Mouse (Mus musculus): ENCODE results near the gene Wdfy3. TPM values are rescaled to one million over a fixed set of nuclear protein-coding genes. Genes with fewer than 3 reads are reported as not detected.

Wdfy3 gene
- polyA plus RNA-seq, 1 experiment from 2014 or later, result 17.7 TPM

- Histone ChIP-seq H3K27me3 (ENCODE audit: control insufficient read depth, insufficient read depth, low read length) (no peaks in the 10 kb centered on the region), H3K9me3 (replicated peaks; ENCODE audit: control insufficient read depth, low read length) (no peaks in the 10 kb centered on the region), H3K4me2 (ENCODE audit: low read depth, low read length) (no peak overlapping the region), H3K4me3 (ENCODE audit: low read depth, low read length) (no peak overlapping the region), H3K36me3 (replicated peaks; ENCODE audit: control insufficient read depth, insufficient read depth, low read depth, low read length) (no peaks in the 10 kb centered on the region; the same call in 1 of the 2 replicates), H3K4me1 (ENCODE audit: control insufficient read depth, insufficient read depth, low read length) (no peaks in the 10 kb centered on the region), H3K9ac (replicated peaks; ENCODE audit: low read length) (no peak overlapping the region), H3K27ac (replicated peaks; ENCODE audit: low read depth, low read length) (no peak overlapping the region)
- ATAC-seq (replicated peaks; ENCODE audit: insufficient number of reproducible peaks, low FRiP score, low TSS enrichment, low read depth) (no peak), DNase-seq (ENCODE audit: low spot score) (no peak)
- WGBS, result 98% methylated on average over 11 of the region's 11 CpGs
These were observed 46.3 kb downstream of the Wdfy3 start for GRCm38 (mm10) chr5:102023376-102023775.

- Histone ChIP-seq H3K4me3 (ENCODE audit: low read depth, low read length) (no peak overlapping the region), H3K9me3 (replicated peaks; ENCODE audit: control insufficient read depth, low read length) (no peaks in the 10 kb centered on the region), H3K27me3 (ENCODE audit: control insufficient read depth, insufficient read depth, low read length) (no peaks in the 10 kb centered on the region), H3K4me1 (ENCODE audit: control insufficient read depth, insufficient read depth, low read length) (no peaks in the 10 kb centered on the region), H3K4me2 (ENCODE audit: low read depth, low read length) (no peak overlapping the region), H3K27ac (replicated peaks; ENCODE audit: low read depth, low read length) (no peak overlapping the region), H3K36me3 (replicated peaks; ENCODE audit: control insufficient read depth, insufficient read depth, low read depth, low read length) (no peaks in the 10 kb centered on the region; the same call in 1 of the 2 replicates), H3K9ac (replicated peaks; ENCODE audit: low read length) (no peak overlapping the region)
- DNase-seq (ENCODE audit: low spot score), result no peak
- WGBS, result 85% methylated on average over 16 of the region's 16 CpGs
- no peak for ATAC-seq (replicated peaks; ENCODE audit: insufficient number of reproducible peaks, low FRiP score, low TSS enrichment, low read depth)
These were observed 47.5 kb downstream of the Wdfy3 start for GRCm38 (mm10) chr5:102022018-102022898.

GRCm38 (mm10) chr5:102014235-102014634 is 55.5 kb downstream of the Wdfy3 start:
- Histone ChIP-seq H3K9me3 (replicated peaks; ENCODE audit: control insufficient read depth, low read length) (no peaks in the 10 kb centered on the region), H3K36me3 (replicated peaks; ENCODE audit: control insufficient read depth, insufficient read depth, low read depth, low read length) (no peaks in the 10 kb centered on the region)
- ATAC-seq (replicated peaks; ENCODE audit: insufficient number of reproducible peaks, low FRiP score, low TSS enrichment, low read depth), result no peak

GRCm38 (mm10) chr5:102013781-102014180 is 55.9 kb downstream of the Wdfy3 start:
- 86% methylated on average over 7 of the region's 7 CpGs for WGBS
- Histone ChIP-seq H3K4me3 (ENCODE audit: low read depth, low read length) (no peak overlapping the region), H3K27me3 (ENCODE audit: control insufficient read depth, insufficient read depth, low read length) (no peaks in the 10 kb centered on the region), H3K27ac (replicated peaks; ENCODE audit: low read depth, low read length) (no peak overlapping the region), H3K9me3 (replicated peaks; ENCODE audit: control insufficient read depth, low read length) (no peaks in the 10 kb centered on the region), H3K4me1 (ENCODE audit: control insufficient read depth, insufficient read depth, low read length) (no peaks in the 10 kb centered on the region), H3K9ac (replicated peaks; ENCODE audit: low read length) (no peak overlapping the region), H3K36me3 (replicated peaks; ENCODE audit: control insufficient read depth, insufficient read depth, low read depth, low read length) (no peaks in the 10 kb centered on the region), H3K4me2 (ENCODE audit: low read depth, low read length) (no peak overlapping the region)
- ATAC-seq (replicated peaks; ENCODE audit: insufficient number of reproducible peaks, low FRiP score, low TSS enrichment, low read depth) (no peak), DNase-seq (ENCODE audit: low spot score) (no peak)

More at GRCm38 (mm10) chr5:102014235-102014634, 55.5 kb downstream of the Wdfy3 start:
- no peak overlapping the region for H3K9ac ChIP-seq (replicated peaks; ENCODE audit: low read length)
- no peaks in the 10 kb centered on the region for H3K4me1 ChIP-seq (ENCODE audit: control insufficient read depth, insufficient read depth, low read length)
- H3K4me3 ChIP-seq (ENCODE audit: low read depth, low read length), result no peak overlapping the region
- no peaks in the 10 kb centered on the region for H3K27me3 ChIP-seq (ENCODE audit: control insufficient read depth, insufficient read depth, low read length)
- DNase-seq (ENCODE audit: low spot score), result no peak
- 87% methylated on average over 8 of the region's 8 CpGs for WGBS
- no peak overlapping the region for H3K4me2 ChIP-seq (ENCODE audit: low read depth, low read length)
- H3K27ac ChIP-seq (replicated peaks; ENCODE audit: low read depth, low read length), result no peak overlapping the region

- Histone ChIP-seq H3K4me1 (ENCODE audit: control insufficient read depth, insufficient read depth, low read length) (no peaks in the 10 kb centered on the region), H3K36me3 (replicated peaks; ENCODE audit: control insufficient read depth, insufficient read depth, low read depth, low read length) (no peaks in the 10 kb centered on the region), H3K4me2 (ENCODE audit: low read depth, low read length) (no peak overlapping the region), H3K27ac (replicated peaks; ENCODE audit: low read depth, low read length) (no peak overlapping the region), H3K4me3 (ENCODE audit: low read depth, low read length) (no peak overlapping the region), H3K9me3 (replicated peaks; ENCODE audit: control insufficient read depth, low read length) (no peaks in the 10 kb centered on the region), H3K9ac (replicated peaks; ENCODE audit: low read length) (no peak overlapping the region), H3K27me3 (ENCODE audit: control insufficient read depth, insufficient read depth, low read length) (no peaks in the 10 kb centered on the region)
- WGBS, result 92% methylated on average over 2 of the region's 2 CpGs
- ATAC-seq (replicated peaks; ENCODE audit: insufficient number of reproducible peaks, low FRiP score, low TSS enrichment, low read depth) (no peak), DNase-seq (ENCODE audit: low spot score) (no peak)
These were observed 58.8 kb downstream of the Wdfy3 start for GRCm38 (mm10) chr5:102010961-102011360.

GRCm38 (mm10) chr5:102009606-102010005 is 60.1 kb downstream of the Wdfy3 start:
- Histone ChIP-seq H3K9ac (replicated peaks; ENCODE audit: low read length) (no peak overlapping the region), H3K27me3 (ENCODE audit: control insufficient read depth, insufficient read depth, low read length) (no peaks in the 10 kb centered on the region), H3K36me3 (replicated peaks; ENCODE audit: control insufficient read depth, insufficient read depth, low read depth, low read length) (no peaks in the 10 kb centered on the region), H3K4me3 (ENCODE audit: low read depth, low read length) (no peak overlapping the region), H3K4me2 (ENCODE audit: low read depth, low read length) (no peak overlapping the region), H3K9me3 (replicated peaks; ENCODE audit: control insufficient read depth, low read length) (no peaks in the 10 kb centered on the region), H3K4me1 (ENCODE audit: control insufficient read depth, insufficient read depth, low read length) (no peaks in the 10 kb centered on the region), H3K27ac (replicated peaks; ENCODE audit: low read depth, low read length) (no peak overlapping the region)
- no peak for ATAC-seq (replicated peaks; ENCODE audit: insufficient number of reproducible peaks, low FRiP score, low TSS enrichment, low read depth)
- no peak for DNase-seq (ENCODE audit: low spot score)
- 71% methylated on average over 6 of the region's 6 CpGs for WGBS

GRCm38 (mm10) chr5:102008712-102009111 is 61.0 kb downstream of the Wdfy3 start:
- Histone ChIP-seq H3K4me1 (ENCODE audit: control insufficient read depth, insufficient read depth, low read length) (no peaks in the 10 kb centered on the region), H3K27ac (replicated peaks; ENCODE audit: low read depth, low read length) (no peak overlapping the region), H3K27me3 (ENCODE audit: control insufficient read depth, insufficient read depth, low read length) (no peaks in the 10 kb centered on the region), H3K36me3 (replicated peaks; ENCODE audit: control insufficient read depth, insufficient read depth, low read depth, low read length) (no peaks in the 10 kb centered on the region), H3K9me3 (replicated peaks; ENCODE audit: control insufficient read depth, low read length) (no peaks in the 10 kb centered on the region), H3K9ac (replicated peaks; ENCODE audit: low read length) (no peak overlapping the region), H3K4me3 (ENCODE audit: low read depth, low read length) (no peak overlapping the region), H3K4me2 (ENCODE audit: low read depth, low read length) (no peak overlapping the region)
- no peak for DNase-seq (ENCODE audit: low spot score)
- WGBS, result 90% methylated on average over 7 of the region's 7 CpGs
- ATAC-seq (replicated peaks; ENCODE audit: insufficient number of reproducible peaks, low FRiP score, low TSS enrichment, low read depth), result no peak

- Histone ChIP-seq H3K4me3 (ENCODE audit: low read depth, low read length) (no peak overlapping the region), H3K4me1 (ENCODE audit: control insufficient read depth, insufficient read depth, low read length) (no peaks in the 10 kb centered on the region), H3K36me3 (replicated peaks; ENCODE audit: control insufficient read depth, insufficient read depth, low read depth, low read length) (no peaks in the 10 kb centered on the region), H3K9me3 (replicated peaks; ENCODE audit: control insufficient read depth, low read length) (no peaks in the 10 kb centered on the region), H3K27me3 (ENCODE audit: control insufficient read depth, insufficient read depth, low read length) (no peaks in the 10 kb centered on the region), H3K27ac (replicated peaks; ENCODE audit: low read depth, low read length) (no peak overlapping the region), H3K4me2 (ENCODE audit: low read depth, low read length) (no peak overlapping the region), H3K9ac (replicated peaks; ENCODE audit: low read length) (no peak overlapping the region)
- WGBS, result 87% methylated on average over 6 of the region's 6 CpGs
- ATAC-seq (replicated peaks; ENCODE audit: insufficient number of reproducible peaks, low FRiP score, low TSS enrichment, low read depth), result no peak
- DNase-seq (ENCODE audit: low spot score), result no peak
These were observed 63.3 kb downstream of the Wdfy3 start for GRCm38 (mm10) chr5:102006218-102006941.
